Mouse (Mus musculus): ENCODE results near the gene Plod3.

DNA sequence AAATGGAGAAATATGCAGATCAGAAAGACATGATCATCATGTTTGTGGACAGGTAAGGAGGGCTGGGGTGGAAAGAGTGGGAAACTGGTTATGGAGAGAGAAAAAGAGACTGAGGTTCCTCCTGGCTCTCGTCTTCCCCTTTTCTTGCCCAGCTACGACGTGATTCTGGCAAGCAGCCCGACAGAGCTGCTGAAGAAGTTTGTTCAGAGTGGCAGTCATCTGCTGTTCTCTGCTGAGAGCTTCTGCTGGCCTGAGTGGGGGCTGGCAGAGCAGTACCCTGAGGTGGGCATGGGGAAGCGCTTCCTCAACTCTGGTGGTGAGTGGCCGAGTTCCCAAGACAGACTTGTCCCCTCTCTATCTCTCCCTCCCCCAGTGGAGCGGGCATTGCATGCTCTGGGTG lies 1.6 kb downstream of the Plod3 start:
- TF ChIP-seq GATA1 (IDR thresholded peaks at IDR 0.05; ENCODE audit: low read length) (no peak), TAL1 (IDR thresholded peaks at IDR 0.05; ENCODE audit: low read length) (no peak)
